Mouse (Mus musculus) gonadal fat pad, adult 2 months (tissue): Measurements from ENCODE around the gene Zbtb20. TPM values are rescaled to one million over a fixed set of nuclear protein-coding genes. Genes with fewer than 3 reads are reported as not detected.

Source experiments
- DNase-seq: peaks from one replicate; pipeline ENCODE4 v3.0.0-alpha.2; 2012; ENCODE audit warnings: low read depth
- polyA plus RNA-seq: library from polyadenylated mRNA; depleted of rRNA; stranded (reverse); fragments of >200 nt; gene quantifications from 2 replicates; pipeline ENCODE4 v1.2.3, GENCODE M21; 2012

Gene Zbtb20
- polyA plus RNA-seq, 1 experiment, result 40.3 TPM

DNA sequence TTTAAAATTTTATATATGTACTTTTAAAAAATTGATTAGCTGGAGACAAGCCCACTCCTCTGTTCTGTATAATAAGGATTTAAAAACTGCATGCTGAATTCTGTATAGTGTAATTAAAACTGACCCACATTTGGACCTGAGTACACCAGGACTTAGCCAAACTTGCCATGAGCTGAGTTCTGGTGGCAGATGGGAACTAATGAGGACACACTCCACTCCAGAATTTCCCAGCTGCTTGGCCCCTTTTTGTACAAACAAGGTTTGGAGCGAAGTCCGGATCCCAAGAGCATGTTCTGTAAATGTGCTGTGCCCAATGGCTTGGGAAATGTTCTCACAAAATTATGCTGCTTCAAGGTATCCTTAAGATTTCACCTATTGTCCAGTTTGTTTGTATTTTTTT lies 204.7 kb downstream of the Zbtb20 start:
- DNase-seq, result no peak

DNA sequence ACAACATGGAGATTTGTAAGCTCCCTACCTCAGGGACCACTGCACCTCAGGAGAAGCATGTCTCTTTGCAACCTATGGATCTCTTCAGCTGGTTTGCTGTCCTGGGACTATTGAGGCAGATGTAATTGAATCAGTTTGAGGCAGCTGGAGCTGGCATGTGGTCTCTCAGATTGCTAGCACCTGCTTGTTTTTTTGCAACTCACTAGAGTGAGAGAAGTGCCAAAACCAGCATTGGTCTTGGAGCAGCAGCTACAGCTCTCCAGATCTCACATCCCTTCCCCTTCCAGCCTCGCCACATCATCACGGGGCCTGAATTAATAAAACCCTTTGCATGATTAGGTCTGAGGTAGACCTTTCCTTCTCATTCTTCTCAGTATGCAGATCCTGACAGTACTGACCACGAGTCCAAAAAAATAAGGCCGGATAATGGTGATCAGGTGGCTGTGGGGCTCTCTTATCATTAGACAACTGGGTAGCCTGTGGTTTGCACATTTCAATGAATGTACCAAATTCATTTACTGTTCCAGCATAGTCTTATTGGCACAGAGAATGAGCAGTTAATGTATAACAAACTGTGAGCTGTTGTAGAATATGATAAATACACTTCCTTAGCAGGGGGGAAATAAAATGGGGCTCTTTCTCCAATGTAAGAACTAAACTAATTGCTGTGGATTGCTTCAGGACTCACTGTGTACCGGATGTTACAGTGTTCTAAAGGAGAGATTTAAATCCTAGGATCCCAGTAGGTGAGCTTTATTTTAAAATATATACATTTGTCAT lies 205.4 kb downstream of the Zbtb20 start:
- no peak for DNase-seq

DNA sequence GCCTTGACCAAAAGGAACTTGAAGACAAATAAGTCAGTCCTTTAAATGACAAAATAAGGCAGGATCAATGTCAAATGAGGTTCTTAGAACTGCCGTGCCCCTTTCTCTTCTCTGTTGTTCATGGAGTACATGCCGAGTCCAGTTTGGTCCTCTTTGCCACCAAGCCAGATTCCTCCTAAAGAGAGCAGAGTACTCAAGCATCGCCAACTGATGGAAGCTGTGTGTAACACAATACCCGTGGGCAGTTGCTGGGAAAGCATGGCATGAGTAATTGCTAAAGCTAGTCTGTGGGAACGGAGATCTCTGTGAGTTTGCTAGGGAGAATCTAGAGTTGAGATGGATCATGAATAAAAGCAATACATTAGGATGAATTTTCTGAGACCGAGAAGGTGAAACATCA lies 206.3 kb downstream of the Zbtb20 start:
- no peak for DNase-seq

DNA sequence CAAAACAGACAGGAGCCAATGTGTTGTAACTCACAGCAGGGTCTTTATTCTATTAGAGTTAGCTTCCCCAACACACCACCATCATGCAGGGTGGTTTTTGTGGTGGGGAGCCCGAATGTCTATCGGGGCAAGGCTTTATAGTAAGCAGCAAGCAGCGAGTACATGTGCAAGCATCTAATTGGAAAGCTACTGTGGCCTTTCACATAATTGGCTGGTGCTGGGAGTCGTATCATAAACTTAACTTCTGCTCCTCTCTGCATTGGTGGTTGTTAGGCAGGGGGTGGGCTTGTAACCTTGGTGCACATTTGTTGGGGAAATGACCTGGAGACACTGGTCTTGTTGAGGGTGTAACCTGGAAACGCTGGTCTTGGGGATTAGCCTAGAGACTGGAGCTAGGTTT lies 207.1 kb downstream of the Zbtb20 start:
- DNase-seq, result no peak

DNA sequence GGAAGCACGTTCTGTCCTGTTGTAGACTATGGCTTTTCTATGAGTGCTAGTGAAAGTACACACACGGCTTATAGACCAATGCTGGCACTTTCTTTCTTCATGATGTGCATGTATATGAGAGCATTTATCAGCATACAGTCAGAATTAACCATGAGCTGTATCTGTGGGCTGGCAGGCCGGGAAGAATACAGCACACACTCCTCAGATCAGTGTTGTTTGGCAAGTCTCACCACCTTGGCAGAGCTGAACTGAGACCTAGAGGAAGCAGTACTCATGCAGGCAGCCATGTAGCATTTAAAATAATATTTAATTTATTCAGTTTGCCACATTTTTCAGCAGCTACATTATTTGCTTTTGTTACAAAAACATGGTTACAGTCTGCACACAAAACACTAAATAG lies 214.5 kb downstream of the Zbtb20 start:
- DNase-seq, result no peak

DNA sequence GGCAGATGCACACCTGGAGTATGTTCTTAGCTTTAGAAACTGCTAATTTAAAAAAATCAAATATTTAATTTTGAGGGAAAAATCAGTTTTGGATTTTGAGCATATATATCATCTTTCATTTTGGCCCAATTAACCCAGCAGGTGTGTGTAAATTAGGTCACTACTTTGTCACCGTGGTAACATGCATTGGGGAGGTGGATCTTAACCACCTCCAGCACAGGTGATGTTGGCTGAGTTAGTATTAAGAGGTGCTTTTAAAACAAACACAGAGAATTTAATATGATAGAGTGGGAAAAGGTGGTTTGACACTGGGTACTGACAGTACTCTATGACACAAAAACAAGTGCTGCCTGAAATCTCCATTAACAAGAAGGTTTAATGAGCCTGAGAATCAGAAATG lies 218.5 kb downstream of the Zbtb20 start:
- no peak for DNase-seq

DNA sequence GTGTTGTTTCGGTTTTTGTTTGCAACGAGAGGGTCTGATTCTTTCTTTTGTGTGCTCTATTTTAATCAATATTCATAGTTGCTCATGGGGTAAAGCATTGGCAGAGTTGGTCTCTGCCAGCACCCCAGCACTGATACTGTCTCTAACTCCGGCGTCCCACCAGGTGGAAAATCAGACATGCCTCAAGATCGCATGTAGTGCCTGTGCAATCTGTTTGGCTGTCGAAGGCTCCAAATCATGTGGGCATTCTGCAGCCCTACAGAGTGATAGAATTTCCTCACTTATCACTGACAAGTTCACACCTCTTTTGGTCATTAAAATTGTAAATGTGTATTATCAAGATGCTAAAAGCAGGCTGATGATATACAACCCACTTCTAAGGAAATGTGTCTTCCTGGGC lies 219.1 kb downstream of the Zbtb20 start:
- no peak for DNase-seq

DNA sequence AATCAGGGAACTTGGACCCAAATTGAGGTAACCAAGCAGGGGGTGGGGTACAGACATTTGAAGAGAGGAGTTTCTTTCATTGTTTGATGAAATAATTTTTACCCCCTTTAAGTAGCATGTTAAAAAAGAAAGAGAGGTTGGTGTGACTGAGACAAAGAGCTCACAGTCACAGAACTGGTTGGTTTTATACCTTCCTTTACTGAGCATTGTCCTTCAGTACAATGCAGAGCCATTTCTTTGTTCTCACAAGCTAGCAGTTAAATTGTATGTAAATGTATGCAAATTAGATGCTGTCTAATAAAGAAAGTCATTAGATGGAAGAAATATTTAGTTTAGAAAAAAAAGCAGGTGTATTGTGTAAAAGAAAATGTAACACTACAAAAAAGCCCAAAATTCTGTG lies 220.4 kb downstream of the Zbtb20 start:
- no peak for DNase-seq

DNA sequence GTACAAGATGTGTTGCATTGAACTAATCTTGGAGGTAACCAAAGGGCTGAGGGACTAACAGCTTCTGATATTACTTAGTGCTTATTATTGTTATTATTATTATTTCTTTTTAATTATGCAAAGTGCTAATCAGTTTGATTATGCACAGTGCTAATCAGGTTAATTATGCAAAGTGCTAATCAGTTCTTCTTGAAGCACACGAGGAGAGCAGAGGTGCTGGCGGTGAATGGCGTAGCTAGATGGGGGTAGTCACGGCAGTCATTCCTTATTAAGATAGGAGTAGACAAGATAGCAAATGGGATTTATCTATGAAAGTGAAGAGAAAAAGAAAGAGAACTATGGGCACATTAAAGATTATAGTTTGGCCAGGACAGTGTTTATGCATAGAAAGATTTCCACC lies 222.5 kb downstream of the Zbtb20 start:
- DNase-seq, result no peak

DNA sequence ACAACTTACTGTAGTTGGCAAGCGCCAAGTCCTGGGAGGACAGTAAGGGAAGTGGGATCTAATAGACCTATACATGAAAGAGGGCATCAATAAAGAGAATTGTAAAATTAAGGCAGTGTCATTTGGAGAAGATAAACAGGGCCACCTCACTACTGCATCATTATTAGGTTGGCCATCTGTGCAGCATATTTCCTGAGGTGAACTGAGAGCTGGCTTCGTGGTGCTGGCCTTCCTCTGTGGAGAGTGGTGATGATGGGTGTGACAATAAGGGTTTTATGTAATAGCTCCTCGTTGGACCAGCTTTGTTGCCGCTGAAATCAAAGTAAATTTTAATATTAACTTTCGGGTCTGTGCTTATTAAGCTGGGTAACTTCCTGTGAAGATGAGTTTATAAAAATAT lies 223.0 kb downstream of the Zbtb20 start:
- no peak for DNase-seq

DNA sequence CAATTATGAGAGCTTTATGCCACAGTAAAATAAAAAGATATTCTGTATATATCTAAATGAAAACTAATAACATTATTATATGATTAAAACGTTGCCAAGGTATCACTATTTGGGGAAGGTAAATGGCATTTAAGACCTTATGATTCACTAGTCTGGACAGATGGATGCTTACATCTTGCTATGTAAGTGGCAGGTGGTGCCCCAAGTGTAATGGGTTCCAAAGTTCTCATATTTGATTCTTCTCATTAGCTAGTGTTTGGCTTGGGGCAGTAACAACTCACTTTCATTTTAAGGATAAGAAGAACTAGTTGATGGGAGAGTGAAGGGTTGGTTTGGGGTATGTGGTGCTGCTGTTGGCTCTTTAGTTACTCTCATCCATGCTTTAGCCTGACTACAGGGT lies 235.6 kb downstream of the Zbtb20 start:
- no peak for DNase-seq

DNA sequence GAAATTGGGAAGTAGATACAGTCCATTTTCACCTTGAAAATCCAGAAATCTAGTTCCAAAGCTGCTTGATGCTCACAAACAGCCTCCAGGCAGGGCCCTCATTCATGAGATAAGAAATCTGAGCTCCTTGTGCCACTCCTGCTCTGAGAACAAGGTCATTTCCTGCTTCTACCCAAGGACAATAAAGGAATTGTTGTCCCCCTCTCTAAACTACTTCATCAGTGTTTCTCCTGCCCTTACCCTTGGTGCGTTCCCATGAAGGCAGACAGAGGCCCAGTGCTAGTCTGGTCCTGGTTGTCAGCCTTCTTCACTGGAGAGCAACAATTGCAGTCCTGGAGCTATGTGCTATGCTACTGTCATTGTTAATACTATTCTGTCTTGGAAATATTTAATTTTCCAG lies 238.3 kb downstream of the Zbtb20 start:
- DNase-seq, result no peak

DNA sequence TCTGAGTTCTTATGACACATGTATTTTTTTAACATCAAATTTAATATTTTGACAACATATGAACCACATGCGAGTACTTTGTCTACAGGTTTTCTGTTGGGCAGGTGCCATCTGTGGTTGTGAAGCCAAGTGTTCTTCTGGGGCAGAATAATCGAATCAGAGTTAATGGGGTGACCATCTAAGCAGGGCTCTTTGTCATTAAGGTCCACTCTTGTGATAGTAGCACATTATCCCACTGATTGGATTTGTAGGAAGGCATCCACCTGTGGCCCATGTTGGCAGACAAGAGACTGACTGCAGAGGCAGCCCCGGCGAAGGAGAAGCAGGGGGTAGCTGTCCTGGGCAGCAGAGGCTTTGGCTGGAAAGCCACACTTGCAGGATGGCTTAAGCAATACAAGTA lies 254.3 kb downstream of the Zbtb20 start:
- no peak for DNase-seq

DNA sequence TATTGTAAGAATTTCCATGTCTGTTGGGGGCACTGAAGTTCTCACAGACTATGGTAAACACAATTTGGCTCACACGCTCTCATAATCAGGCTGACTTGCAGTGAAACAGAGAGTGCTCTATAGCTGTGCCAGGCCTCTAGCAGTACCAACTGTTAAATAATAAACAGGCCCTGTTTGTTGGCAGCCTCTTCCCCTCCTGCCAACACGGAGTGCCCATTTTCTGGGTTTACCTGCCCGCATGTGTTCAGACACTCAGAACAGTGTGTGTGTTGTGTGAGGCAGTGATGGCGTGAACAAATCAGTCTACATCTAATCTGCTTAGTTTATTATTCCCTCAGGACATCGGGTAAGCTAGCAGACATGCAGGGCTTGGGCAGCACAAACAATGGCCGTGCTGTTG lies 254.9 kb downstream of the Zbtb20 start:
- DNase-seq, result peak; percentile 4

DNA sequence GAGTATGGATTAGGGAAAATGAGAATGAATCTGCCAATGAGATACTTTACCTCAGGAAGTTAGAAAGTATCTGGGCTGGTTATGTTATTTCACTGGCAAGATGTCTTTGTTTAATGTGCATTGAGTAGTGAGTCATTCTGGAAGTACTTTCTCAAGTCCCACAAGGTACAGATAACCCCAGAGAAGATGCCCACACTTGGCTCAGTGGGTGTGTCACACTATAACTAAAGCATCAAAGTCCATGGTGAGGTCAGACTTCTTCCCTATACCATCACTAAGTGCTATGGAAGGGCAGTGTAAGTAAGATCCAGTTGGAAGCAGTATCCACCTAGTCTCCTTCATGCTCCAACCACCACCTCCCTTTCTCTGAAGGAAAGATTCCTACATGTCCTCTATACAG lies 255.4 kb downstream of the Zbtb20 start:
- peak; percentile 4 for DNase-seq

DNA sequence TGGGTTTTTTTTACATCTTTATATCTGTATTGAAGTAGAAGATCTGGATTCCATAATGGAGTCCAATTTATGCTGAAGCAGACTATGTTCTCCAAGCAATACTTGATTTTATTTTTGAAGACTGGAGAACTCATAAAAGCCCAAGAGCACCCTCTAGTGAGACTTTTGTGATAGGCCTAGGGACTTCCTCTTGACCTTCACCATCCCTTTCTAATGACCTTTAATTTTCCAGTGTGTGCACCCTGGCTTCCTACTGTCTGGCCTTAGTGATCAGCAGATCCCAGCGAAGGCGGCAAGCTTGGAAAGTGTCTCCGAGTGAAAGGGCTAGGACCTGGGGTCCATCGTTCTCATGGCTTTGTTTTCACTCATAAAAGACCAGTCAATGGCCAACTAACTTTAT lies 292.8 kb downstream of the Zbtb20 start:
- DNase-seq, result no peak

DNA sequence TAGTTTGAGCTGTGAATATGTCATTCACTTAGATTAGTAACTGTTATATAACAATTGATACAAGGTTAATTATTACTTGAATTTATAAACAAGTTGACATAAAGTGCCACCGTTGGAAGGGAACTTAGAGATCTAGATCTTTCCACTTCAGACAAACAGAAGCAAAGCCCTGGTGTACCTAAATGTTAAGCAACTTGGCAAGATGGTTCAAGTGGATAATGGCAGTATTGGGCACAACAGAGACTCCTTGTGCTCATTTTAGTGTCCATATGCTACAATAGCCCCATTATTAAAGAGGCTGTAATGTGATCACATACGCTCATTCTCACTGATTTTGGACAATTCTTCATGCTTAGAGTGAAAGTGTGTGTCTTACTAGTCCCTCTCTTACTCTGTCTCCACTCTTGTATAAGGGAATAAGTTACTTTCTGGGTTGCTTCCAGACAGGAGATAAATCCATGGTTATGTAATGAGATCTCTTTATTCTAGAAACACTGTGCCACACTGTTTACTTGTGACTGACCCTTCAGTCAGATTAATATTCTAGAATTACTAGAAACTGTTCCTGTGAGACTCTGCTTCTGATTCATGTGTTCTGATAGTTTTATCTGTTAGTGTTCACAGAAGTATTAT lies 293.7 kb downstream of the Zbtb20 start:
- DNase-seq, result peak; percentile 42

DNA sequence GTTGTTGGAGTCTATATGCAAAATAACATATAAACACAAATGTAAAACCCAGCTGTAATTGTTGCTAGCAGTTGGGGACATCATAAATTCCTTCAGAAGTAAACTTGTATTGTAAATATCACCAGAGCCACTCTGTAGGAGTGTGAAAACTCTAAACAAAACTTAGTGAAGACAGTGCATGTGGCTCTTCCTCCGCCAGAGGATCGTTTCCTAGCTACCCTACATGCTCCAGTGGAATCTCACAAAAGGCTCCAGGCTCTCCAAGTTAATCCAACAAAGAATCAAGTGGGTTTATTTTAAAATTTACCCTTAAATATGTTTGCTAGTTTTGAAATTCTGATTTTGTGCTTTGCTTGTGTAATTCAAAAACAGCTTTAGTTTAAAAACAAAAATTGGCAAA lies 296.5 kb downstream of the Zbtb20 start:
- DNase-seq, result no peak

DNA sequence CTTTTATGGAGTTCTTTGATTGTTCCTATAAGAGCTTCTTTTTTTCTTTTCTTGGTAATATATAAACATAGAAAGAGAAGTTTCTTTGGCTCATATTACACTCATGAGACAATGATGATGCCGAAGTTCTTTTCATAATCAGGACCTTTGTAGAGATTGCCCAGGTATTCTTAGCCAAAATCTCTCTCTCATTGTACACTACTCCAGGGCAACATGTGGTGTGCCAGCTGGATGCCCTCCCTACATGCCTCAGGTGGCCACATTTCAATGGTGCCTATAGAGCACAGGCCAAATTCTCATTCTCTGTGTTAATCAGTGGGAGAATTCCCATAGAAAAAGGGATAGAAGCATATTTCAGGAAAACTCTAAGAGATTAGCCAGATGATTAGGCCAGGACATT lies 297.2 kb downstream of the Zbtb20 start:
- DNase-seq, result peak; percentile 42

DNA sequence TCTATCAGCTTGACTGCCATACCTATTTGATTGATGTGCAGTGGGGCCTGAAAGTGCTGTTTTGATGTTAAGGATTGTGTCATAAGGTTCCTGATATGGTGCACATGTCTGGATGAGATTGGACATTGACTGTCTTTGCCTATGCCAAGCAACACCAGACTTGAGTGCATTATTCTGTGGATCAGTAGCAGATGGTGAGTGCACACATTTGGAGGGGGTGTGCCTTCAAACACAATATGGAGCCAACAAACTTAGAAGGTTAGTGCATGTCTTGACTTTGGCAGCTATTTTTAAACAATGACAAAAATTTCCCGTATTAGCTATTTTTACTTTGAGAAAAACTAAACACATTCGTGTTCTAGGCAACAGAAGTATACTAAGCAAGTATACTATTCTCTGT lies 299.1 kb downstream of the Zbtb20 start:
- no peak for DNase-seq

DNA sequence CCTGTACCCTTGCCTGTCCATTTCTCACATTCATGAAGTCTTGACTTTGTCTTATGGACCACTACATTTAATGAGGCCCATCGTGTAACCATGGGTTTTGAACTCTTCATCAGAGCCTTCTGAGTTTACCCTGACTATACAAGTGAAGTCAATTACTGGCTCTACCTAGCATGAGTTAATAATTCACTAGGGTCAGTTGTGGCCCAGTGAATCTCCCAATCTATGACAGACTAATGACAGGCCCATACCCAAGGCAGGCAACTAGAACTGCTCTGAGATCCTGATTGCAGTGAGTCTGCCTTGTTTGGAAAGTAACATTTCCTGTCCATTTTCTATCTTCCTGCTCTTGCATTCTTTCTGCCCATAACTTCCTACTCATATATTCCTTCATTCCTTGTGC lies 305.4 kb downstream of the Zbtb20 start:
- DNase-seq, result no peak

DNA sequence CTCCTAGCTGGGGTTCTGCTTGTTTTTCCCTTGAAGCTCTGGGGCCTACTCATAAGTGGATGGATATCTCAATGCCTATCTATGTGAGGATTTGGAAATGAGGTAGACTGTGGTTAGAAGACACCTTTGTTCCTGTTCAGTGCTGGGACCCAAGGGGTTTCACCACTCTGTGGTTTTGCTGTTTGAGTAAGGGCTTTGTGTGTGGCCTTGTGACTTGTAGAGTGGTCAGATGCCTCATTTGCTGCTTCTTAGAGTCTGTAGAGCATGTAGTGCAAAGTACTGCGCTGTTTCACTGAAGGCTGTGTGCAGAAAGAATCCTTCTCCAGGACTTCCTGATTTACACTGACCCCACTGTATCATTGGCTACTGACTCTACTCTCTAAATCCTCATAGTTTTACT lies 314.7 kb downstream of the Zbtb20 start:
- no peak for DNase-seq

DNA sequence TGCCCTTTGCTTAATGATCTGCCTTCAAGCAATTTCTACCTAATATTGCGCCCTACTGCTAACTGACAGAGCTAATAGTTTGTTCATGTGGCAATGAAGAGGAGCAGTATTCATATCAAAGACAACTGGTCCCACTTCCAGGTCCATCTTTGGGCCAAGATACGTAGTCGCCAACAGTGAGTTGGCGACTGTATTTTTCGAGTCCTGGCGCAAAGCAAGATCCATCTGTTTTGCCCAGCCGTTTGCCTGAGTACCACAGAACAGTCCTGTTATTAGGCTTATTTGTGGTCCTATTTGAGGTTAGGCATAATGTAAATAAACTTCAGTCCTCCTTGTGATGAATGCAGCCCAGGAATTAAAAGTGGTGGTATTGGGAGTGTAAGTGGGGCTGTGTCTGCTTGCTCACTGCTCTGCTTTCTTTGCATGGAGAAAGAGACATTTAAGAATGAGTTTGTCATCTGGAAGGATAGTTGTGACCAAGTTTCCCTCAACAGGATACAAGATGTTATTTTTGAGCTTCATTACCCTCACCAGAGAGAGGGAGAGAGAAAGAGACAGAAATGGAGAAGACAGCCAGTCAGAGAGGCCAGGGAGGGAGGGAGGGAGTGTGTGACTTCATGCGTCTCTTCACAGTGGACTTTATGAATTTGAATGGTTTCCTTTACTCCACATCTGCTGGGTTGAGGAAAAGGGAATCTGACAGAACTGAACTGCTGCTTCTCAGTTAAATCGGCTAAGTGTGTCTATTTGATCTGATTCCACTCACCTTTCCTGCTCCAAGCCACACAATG lies 315.6 kb downstream of the Zbtb20 start:
- DNase-seq, result no peak
